Mouse (Mus musculus) thymus, postnatal 0 days (tissue): ENCODE measurements around the gene Brwd1. TPM values are rescaled to one million over a fixed set of nuclear protein-coding genes. Genes with fewer than 3 reads are reported as not detected.
"Not testable (repeated sequence)": the region's sequence is repeated elsewhere in the genome, so short reads cannot be mapped to it uniquely, and the experiment has no call there.

Experiments
- DNase-seq: peaks from one replicate; pipeline ENCODE4 v3.0.0-alpha.2; 2015; ENCODE audit warnings: low spot score
- polyA plus RNA-seq: library from polyadenylated mRNA; unstranded; fragments of >200 nt; fragmentation: Nextera tagmentation; extraction: Ambion mirVana; gene quantifications from 2 replicates; pipeline ENCODE4 v1.2.1, GENCODE M21; 2015

Gene Brwd1
- polyA plus RNA-seq, 1 experiment from 2014 or later: 62.9 TPM

DNA sequence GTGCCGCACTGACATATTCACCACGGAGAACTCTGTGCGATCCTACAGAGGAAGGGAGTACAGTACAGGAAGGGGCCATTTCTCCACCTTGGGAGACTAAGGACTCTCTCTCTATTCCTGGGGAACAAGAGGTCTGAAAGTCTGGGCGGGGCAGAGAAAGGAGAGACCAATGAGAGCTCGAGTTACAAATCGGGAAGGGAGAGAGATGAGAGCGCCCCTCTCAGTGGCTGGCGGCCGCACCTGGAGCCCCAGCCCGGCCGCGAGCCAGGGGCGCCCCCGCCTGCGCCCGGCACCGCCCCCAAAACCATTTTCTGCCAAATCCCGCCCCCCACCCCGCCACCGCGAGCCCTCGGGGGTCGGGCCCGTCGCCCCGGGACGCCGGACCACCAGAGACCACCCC is 995 bp downstream of the Brwd1 start:
- DNase-seq: peak; percentile 92

DNA sequence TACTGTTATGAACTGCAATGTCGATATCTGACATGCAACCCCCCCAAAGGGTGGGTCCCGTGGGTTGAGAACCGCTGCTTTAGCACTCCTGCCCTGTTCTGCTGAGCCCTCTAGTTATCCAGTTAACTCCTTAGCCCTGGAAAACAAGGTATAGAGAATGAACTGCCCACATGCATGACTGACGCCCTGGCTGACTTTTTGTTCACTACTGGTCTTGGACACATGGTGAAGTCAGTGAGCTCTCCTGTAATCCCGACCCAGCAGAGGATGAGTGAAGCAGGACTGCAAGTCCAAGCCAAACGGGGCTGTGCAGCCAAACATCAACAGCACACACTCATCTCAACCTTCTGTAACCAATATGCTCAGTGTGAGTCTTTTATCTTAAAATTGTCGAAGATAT is 1.8 kb downstream of the Brwd1 start:
- DNase-seq: no peak

DNA sequence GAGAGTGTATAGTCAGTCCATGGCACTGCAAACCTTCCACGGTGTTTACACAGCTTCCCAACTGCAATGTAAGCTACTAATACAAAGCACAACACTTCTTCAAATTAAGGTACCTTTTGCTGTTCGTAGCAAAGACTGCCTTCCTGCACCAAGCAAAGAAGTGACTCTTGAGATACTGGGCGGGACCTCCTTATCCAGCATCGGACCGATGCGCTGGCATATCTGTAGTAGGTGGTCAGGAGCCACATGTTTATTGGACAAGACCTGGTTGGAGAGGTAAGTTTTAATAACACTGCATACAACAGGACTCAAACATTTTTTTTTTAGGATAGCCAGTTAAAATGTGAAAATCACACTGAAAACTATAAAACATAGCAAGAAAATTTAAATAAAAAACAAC is 14.0 kb downstream of the Brwd1 start:
- DNase-seq: no peak

GRCm38 (mm10) chr16:96066174-96066573 is 16.2 kb downstream of the Brwd1 start:
- DNase-seq: no peak

DNA sequence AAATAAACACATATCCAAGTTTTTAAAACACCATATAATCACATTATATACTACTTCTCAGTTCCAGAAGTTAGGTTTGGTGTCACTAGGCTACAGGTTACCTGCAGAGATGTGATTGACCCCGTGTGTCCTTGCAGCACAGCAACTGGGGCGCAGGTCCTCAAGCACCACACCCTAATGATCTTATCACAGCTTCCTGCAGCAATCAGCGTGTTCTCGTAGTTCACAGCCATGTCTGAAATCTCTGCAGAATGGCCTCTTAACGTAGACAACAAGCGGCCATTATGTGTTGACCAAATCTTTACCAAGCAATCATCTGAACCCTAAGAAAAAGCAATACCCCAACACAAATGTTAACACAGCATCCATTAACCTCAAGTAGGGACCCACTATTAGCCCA is 17.7 kb downstream of the Brwd1 start:
- DNase-seq: no peak

- peak; percentile 42 for DNase-seq
These were observed 38.2 kb downstream of the Brwd1 start for GRCm38 (mm10) chr16:96044096-96044495.

DNA sequence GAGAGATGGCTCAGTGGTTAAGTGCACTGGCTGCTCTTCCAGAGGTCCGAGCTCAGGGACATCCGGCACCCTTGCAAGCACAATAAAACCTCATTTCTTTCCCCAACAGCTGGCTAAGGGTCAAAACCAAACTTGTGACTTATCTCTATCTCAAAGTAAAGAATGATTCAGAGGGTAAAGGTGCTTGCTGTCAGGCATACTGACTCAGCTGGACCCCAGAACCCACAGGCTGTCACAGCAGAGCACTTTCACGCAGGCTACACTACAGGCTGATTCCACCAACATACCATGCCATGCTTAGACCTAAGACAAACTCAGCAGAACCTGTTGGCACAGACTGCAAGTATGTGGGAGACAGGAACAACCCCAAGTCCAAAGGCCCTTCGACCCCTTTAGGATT is 41.6 kb downstream of the Brwd1 start:
- DNase-seq: no peak

DNA sequence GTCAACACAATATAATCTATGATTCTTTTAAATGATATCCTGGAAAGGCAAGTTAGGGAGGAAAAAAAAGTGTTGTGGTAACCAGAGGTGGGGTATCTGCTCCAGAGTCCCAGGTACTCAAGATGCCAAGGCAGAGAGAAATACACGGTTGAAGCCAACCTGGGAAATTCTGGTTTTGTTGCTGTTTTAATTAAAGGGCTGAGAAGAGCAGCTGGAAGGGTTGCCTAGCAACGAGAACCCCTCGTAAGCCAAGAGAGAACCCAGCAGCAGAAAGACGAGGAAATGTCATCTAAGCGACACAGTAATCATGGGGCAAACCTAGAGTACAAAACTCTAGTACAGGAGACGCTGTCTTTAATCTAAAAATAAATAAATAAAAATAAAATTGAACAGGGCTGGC is 42.8 kb downstream of the Brwd1 start:
- DNase-seq: no peak

DNA sequence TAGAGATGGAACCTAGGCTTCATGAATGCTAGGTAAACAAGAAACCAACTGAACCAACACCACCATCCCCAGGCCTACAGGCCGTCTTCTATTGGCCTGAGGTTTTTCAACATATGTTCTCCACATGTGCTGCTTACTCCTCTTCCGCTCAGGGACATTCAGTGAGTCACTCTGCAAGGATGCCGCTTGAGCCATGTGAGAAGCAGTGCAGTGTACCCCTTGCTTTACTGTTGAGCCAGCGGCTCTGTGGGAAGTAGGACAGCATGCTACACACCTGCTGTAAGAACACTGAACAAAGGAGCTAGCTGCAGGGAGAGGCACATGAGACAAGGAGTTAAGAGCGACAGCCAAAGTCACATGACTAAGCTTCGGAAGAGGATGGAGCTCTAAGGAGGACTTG is 47.9 kb downstream of the Brwd1 start:
- no peak for DNase-seq

GRCm38 (mm10) chr16:96032368-96033043 is 49.8 kb downstream of the Brwd1 start:
- DNase-seq: no peak

GRCm38 (mm10) chr16:96030476-96031102 is 51.7 kb downstream of the Brwd1 start:
- DNase-seq: peak; percentile 35

- DNase-seq: no peak
These were observed 56.1 kb downstream of the Brwd1 start for GRCm38 (mm10) chr16:96026256-96026655.

DNA sequence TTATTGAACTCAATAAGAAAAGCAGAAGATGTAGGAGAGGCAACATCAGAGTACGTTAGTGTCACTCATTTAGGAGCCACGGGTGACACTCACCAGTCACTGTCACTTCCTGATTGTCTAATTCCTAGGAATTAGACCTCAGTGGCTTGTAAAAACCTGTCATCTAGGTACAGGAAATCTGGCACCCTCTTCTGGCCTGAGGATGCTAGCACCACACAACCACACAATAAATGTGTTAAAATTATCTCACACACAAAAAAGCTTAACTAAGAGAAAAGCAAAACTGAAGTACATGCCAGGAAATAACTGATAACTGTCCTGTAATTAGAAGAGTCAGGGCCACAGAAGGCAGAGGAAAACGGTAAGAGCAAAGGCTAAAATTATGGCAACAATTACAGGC is 57.1 kb downstream of the Brwd1 start:
- DNase-seq: peak; percentile 8

GRCm38 (mm10) chr16:96021045-96021444 is 61.3 kb downstream of the Brwd1 start:
- DNase-seq: no peak

DNA sequence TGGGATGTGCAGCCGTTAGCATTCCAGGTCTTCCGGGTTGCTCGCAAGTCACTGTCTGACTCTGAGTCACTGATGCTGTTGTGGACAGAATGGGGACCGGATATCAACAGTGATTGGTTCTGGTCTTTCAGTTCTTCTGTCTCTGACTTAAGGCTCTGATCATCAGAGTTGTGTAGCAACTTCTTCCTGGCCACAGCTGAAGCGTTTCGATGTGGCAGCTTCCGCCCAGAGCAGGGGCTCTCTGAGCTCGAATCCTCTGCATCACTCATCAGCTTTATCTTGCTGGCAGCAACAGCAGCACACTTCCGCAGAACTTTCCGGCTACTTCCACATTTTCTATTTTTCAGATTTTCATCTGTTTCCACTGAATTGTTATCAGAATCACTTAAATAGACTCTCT is 73.2 kb downstream of the Brwd1 start:
- DNase-seq: not testable (repeated sequence)

GRCm38 (mm10) chr16:96004278-96004677 is 78.0 kb downstream of the Brwd1 start:
- DNase-seq: not testable (repeated sequence)

DNA sequence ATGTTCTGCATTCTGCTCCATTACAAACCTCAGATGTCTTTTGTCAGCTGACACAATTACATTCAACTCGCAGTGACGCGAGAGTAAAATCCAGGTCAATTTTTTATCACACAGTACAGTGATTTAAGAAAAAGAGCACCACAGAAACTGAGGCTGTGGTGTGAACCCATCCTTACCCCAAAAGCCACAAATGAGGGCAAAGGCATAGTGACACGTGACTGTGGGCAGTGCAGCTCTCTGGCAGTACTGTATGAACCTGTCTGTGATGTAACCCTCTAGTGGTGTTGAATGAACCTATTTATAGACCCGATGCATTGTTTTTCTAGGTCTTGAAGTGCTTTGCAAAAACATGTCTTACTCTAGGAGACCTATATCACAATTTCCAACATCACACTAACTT is 83.0 kb downstream of the Brwd1 start:
- peak; percentile 79 for DNase-seq

GRCm38 (mm10) chr16:95996156-95996555 is 86.2 kb downstream of the Brwd1 start:
- DNase-seq: no peak

DNA sequence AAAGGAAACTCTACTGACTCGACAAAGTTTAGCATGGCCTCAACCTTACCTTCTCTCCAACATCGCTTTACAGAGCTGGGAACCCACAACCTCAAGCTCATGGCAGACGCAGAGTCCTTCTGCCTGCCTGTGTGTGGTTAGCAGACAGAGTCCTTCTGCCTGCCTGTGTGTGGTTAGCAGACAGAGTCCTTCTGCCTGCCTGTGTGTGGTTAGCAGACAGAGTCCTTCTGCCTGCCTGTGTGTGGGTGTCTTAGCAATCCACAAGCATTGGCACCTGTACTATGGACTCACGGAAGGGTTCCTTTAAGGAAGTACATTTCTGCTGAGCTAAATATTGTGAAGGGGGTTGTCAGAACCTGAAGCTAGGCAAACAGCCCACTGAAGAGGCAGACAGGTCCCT is 87.8 kb downstream of the Brwd1 start:
- peak; percentile 9 for DNase-seq

DNA sequence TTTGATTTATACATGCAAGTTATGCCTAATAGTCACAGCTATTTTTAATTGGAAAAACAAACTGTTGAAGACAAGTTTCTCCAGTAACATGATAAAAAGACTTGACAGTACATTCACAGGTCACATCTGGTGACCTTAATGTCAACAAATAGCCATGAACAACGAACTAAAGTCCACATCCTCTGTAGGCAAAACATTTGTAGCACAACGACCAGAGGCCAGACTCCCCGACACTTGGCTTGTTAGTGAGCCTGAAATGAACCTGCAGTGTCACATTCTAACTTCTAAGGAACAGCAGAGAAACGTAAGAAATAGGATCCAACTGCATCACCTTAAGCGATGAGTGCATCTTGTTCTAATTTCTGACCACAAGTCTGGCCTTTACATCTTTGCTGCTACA is 89.7 kb downstream of the Brwd1 start:
- no peak for DNase-seq

- peak; percentile 13 for DNase-seq
These were observed 91.0 kb downstream of the Brwd1 start for GRCm38 (mm10) chr16:95991122-95991900.

DNA sequence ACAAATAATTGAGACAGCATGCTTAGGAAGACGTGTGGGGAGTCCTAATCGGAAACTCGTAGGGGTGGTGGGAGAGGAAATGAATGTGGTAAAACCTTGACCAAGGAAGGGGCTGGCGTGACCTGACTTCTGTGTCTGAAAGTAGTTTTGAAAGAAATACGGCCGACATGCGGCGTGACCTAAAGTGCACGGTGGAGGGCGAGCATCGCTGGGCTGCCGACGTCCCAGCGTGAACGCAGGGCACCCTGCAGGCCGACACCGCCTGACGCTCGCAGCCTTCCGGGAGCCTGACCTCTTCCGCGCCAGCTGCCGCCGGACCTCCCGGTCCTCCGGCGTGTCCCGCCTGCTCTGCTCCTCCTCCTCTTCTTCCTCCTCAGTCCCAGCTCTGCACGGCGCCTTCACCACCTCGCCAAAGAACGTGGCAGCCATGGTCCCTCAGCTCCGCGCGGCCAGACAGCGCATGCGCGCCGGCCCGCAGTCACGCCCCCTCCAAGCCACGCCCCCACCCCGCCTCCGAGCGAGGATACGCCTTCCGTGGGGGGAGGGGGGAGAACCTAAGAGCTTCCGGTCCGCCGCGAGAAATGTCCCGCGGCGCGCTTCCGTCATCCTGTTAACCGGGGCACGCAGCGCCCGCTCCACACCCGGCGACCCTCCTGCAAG is 91.7 kb downstream of the Brwd1 start, which contains the start of gene Psmg1:
Gene Psmg1, minus strand, starts transcription at position 499 of the 660 bp plus-strand sequence.
- DNase-seq: peak; percentile 98
